Mouse (Mus musculus) left cerebral cortex, adult 2 months (tissue): ENCODE measurements at regions not wholly inside any gene's neighbourhood (a gene's known extent, or its start where the extent isn't known, plus 50 kb on each side); places are given as distances from the start of the nearest gene placed in this dataset.

ENCODE experiments used
- DNase-seq, 2 experiments: peaks; one replicate each; pipeline ENCODE4 v3.0.0; 2021 to 2022; ENCODE audit warnings: low spot score in 2 of 2, mixed read lengths in 1 of 2; ENCODE audit errors: extremely low spot score in 1 of 2
- H3K27ac ChIP-seq: fragments of 200-600 bp; 2 replicates; pipeline ENCODE4 v1.8.1; 2022
- H3K4me3 ChIP-seq: fragments of 200-600 bp; 2 replicates; pipeline ENCODE4 v1.8.1; 2022
- CTCF ChIP-seq: fragments of 200-600 bp; IDR thresholded peaks from 2 replicates; pipeline ENCODE4 v1.8.1; 2022; ENCODE audit warnings: antibody characterized with exemption, mild to moderate bottlenecking, moderate library complexity
- intact Hi-C: fragments of 180-260 bp; cut with DNase I; formaldehyde crosslinking; loops from one replicate; pipeline ENCODE4 v1.15.1; 2025

DNA sequence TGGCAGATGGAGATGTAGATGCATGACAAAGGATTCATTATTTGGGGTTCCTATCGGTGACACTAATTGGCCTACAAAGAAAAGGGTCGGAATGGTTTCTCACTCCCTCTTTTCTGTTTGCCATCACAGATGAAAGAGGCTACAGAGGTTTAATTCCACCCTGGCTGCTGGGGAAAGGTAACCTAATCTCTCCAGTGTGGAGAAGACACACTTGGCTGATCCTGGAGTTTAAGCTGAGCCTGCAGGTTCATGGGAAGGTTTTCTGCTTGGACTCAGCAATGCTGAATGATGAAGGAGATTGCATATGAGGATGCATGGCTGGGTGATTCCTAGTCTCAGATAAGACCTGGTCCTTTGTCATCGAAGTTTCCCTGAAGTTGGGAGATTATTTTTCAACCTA lies 350.8 kb upstream of the Cdh4 start:
- H3K27ac ChIP-seq = no peak overlapping the region
- H3K4me3 ChIP-seq = no peak overlapping the region
- DNase-seq = no peak
- no peak for TF ChIP-seq CTCF
- intact Hi-C loops = no loop called here

DNA sequence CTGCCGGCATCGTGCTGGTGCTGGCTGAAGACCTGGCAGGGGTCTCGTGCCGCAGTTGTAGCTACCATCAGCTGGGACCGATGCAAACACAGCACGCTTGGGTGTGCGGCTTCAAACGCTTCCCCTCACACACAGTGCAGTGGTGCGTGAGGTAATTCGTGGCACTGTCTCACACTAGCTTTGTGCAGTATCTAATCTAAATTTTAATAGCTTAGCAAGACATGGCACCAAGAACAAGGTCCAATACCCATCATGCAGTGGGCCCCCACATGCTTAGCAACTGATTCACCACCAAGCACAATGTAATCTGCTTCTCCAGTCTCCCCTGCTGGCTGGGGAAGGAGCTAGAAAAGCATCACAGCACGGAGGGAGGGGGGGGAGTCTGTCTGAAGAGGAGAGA lies 348.2 kb upstream of the Cdh4 start:
- TF ChIP-seq CTCF = no peak; the same call in 1 of the 2 replicates
- intact Hi-C loops = no loop called here
- no peak overlapping the region for H3K27ac ChIP-seq
- no peak overlapping the region for H3K4me3 ChIP-seq
- no peak for DNase-seq

DNA sequence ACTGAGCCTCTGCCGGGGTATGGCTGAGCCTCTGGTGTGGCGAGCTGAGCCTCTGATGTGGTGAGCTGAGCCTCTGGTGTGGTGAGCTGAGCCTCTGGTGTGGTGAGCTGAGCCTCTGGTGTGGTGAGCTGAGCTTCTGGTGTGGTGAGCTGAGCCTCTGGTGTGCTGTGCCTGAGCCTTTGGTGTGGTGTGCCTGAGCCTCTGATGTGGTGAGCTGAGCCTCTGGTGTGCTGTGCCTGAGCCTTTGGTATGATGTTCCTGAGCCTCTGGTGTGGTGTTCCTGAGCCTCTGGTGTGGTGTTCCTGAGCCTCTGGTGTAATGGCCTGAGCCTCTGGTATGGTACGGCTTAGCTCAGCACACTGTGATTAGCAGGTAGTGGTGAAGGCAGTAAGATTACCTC lies 346.2 kb upstream of the Cdh4 start:
- intact Hi-C loops = no loop called here
- Histone ChIP-seq H3K27ac (no peak overlapping the region), H3K4me3 (no peak overlapping the region)
- no peak for TF ChIP-seq CTCF
- no peak for DNase-seq

DNA sequence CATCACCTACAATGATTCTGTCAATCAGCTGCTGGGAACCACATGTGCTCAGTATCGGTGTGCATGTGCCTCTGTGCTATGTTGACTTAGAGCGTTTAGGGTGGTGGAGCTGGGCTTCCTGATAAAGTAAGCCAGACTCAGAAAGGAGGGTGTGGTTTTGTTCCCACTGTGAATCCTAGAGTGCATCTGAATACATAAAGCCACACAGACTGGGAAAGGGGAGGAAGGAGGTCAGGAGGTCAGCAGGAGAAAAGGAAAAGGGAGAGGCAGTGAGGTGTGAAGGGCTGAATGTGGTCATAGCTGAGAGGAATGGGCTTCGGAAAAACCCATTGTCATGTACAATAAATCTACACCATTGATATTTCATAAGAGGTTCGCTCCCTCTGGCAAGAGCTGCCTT lies 345.4 kb upstream of the Cdh4 start:
- no peak overlapping the region for H3K27ac ChIP-seq
- TF ChIP-seq CTCF = no peak
- H3K4me3 ChIP-seq = no peak overlapping the region
- no peak for DNase-seq
- intact Hi-C loops = no loop called here

DNA sequence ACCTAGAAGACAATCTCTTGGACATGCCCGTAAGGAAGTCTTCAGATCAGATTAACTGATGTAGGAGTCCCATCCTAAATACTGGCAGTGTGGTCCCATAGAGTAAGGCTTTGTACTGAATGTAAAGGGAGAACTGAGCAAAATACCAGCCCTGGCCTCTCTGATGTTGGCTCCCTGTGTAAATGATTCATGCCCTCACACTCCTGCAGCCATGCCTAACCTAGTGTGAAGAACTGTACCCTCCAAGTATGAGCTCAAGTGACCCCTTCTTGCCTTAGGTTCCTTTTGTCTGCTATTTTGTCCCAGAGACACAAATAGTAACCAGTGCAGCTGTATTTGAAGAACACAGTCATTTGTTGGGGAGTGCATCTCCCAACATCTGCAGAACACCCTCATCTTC lies 342.4 kb upstream of the Cdh4 start:
- DNase-seq = no peak
- intact Hi-C loops = no loop called here
- H3K27ac ChIP-seq = no peak overlapping the region
- H3K4me3 ChIP-seq = no peak overlapping the region
- no peak for TF ChIP-seq CTCF

DNA sequence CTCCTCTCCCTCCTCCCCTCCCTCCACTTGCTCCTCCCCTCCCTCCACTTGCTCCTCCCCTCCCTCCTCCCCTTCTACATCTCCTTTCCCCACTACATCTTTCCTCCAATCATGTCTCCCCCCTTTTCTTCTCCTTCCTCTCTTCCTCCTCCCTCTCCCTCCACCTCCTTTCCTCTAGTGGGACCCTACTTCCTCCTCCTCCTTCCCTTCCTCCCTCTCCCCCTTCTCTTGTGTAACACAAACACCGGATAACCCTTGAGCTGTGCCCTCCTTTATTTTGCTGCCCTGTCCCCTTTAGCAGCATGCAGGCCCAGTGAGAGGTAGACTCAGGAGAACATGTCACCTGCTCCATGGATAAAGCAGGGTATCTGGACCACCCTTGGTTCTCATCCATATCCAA lies 339.1 kb upstream of the Cdh4 start:
- intact Hi-C loops = no loop called here
- no peak for TF ChIP-seq CTCF
- DNase-seq = no peak
- Histone ChIP-seq H3K27ac (no peak overlapping the region), H3K4me3 (no peak overlapping the region)

DNA sequence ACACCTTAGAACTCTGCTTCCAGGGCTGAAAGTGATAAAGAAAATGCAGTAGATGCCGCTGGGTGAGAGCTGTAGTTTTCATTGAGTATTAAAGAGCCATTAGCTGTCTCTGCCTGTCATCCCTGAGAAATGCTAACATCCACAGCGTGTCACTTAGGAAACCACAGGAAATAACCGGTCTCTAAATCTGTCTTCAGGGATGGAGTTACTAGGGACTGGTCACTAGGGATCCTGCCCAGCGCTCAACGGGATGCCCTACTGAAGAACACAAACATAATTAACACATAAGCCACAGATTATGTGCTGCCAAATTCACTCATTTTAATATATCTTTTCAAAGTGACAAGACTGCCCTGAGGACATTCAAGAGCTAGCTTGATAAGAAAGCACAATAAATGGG lies 329.3 kb upstream of the Cdh4 start:
- DNase-seq = no peak
- no peak overlapping the region for H3K4me3 ChIP-seq
- no peak for TF ChIP-seq CTCF
- intact Hi-C loops = no loop called here
- H3K27ac ChIP-seq = no peak overlapping the region

DNA sequence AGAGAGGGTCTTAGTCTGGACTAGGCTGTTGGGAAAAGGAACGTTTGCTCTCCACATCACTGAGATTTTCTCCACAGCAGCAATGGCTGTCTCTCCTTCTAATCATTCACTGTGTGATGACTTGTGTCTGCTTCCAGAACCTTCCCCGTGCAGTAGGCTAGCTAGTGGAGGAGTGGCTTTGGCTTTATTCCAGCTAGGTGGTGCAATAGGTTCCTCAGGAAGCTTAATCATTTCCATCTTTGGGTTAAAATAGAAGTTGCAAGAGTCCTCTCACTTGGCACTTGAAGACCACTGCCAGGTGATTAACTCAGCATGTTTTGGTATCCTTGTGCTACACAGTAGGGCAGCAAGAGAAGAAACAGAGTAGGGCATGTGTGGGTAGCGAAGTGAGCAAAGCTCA lies 314.2 kb upstream of the Cdh4 start:
- no peak for TF ChIP-seq CTCF
- intact Hi-C loops = no loop called here
- no peak overlapping the region for H3K4me3 ChIP-seq
- no peak overlapping the region for H3K27ac ChIP-seq
- DNase-seq = no peak

DNA sequence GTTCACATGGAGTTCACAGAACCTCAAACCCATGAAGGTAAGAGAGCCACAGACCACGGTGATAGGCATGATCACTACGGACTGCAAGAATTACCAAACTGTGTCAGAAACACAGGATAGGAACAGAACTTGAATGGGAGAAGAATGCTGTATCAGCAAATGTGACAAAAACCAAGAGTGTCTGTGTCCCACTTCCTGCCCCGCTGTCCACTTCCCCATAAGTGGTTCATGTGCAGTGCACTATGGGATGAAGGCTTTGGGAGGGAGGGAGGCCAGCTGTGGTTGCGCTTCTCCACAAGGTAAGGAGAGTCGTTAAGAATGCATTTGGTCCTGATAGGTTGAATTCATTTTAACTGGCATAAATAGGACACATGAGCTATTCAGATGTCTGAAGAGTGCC lies 313.8 kb upstream of the Cdh4 start:
- no peak for TF ChIP-seq CTCF
- intact Hi-C loops = no loop called here
- no peak for DNase-seq
- Histone ChIP-seq H3K4me3 (no peak overlapping the region), H3K27ac (no peak overlapping the region)

DNA sequence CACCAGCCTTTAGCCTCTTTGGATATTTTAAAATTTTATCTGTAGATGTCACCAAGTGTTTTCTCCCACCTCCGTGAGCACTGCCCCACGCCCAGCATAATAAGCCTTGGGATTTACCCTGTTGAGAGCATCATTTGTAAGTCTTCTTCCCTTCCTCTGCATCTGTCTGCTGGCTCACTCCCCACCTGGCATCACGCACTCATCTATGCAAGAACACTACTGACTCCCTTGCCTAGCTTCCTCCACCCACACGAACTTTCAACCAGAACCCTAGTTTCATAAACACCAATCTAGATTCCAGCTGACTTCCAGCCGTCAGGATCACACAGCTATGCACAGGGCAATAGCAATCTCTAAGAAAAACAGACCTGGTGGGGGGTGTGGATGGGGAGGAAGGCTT lies 311.2 kb upstream of the Cdh4 start:
- peak in 1 of 2 experiments; percentile 17 for DNase-seq
- Histone ChIP-seq H3K27ac (no peak overlapping the region), H3K4me3 (no peak overlapping the region)
- intact Hi-C loops = no loop called here
- no peak for TF ChIP-seq CTCF

DNA sequence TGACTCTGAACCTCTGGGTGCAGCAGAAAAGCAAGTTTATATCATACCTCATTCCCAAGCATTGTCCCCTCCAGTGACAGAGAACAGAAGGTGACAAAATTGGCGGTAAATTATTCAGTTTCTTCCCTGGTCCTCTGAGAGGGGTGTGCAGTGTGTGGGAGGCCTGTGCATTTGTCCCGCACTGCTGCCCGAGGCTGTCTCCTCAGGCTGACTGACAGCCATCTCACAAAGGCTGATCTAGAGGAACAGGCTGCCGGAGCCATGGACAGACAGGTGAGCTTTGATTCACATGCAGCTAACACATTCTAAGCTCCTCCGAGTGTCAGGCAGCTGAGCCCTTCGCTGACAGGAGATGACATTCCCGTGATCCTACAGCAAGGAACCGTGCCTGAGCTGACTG lies 299.9 kb upstream of the Cdh4 start:
- no peak for DNase-seq
- intact Hi-C loops = no loop called here
- TF ChIP-seq CTCF = no peak
- H3K27ac ChIP-seq = no peak overlapping the region
- H3K4me3 ChIP-seq = no peak overlapping the region

DNA sequence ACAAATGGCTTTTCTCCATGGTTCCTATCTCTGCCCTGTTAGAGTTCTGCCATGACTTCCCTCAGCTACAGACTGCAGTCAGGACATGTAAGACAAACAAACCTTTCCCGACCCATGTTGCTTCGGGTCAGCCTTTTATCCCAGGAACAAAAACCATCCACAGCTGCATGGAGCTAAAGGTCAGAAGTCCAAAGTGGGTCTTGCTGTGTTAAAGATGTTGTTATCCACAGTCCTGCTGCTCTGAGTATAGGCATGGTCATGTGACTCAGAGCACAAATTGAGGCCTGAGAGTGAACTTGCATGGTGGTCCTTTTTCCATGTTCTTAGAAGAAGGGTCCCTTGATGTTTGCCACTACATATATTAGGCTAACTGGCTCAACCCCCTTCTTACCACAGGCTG lies 296.5 kb upstream of the Cdh4 start:
- no peak for DNase-seq
- no peak for TF ChIP-seq CTCF
- Histone ChIP-seq H3K4me3 (no peak overlapping the region), H3K27ac (no peak overlapping the region)
- intact Hi-C loops = no loop called here

DNA sequence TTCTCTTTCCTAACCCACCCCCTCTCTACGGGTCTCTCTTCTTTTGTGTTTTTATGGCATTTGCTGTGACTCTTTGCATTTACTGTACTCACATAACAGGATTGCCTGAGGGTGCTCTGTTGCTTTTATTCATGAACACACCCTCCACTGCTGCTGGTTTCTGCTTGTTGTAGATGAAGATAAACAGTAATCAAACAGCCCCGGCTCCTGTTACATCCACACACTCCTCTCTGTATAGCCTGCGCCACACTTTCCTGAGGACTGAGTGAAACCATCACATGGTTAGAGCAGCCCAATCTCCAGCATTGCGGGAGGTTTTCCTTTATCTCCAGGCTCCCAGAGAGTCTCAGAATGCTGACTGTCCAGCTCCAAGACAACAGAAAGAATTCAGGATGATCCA lies 296.0 kb upstream of the Cdh4 start:
- Histone ChIP-seq H3K4me3 (no peak overlapping the region), H3K27ac (no peak overlapping the region)
- no peak for DNase-seq
- TF ChIP-seq CTCF = no peak
- intact Hi-C loops = no loop called here

DNA sequence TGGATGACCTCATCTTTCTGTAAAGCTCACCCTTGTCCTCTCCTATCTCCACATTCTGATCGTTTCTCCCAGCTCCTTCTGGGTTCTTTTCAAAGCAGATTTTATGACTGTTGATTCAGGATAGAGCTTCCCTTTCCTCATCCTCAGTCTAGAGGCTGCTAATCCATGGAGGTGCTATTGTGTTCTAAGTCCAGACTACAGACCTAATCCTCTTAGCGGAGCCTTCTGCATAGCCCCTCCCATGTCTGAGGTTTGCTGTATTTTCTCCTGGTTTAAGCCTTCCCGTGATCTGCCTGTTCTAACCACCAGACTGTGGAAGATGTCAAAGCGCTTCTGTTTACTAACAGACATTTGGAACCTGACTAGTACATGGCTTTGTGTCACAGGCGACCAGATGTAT lies 294.0 kb upstream of the Cdh4 start:
- TF ChIP-seq CTCF = no peak
- H3K4me3 ChIP-seq = no peak overlapping the region
- no peak for DNase-seq
- intact Hi-C loops = no loop called here
- H3K27ac ChIP-seq = no peak overlapping the region
